Mouse (Mus musculus): ENCODE data around the gene Fut9.

GRCm38 (mm10) chr4:25763091-25763490, 37.0 kb downstream of the Fut9 start:
- TF ChIP-seq POLR2A (IDR thresholded peaks at IDR 0.05; ENCODE audit: borderline replicate concordance, extremely low read depth, low read depth, low read length) (no peak), CTCF (IDR thresholded peaks at IDR 0.05; ENCODE audit: insufficient read depth, low read length) (no peak)
